Mouse (Mus musculus) stomach, postnatal 0 days (tissue): ENCODE measurements at regions not wholly inside any gene's neighbourhood (a gene's known extent, or its start where the extent isn't known, plus 50 kb on each side); places are given as distances from the start of the nearest gene placed in this dataset.
"Not testable (repeated sequence)": the region's sequence is repeated elsewhere in the genome, so short reads cannot be mapped to it uniquely, and the experiment has no call there.

Experiments used
- ATAC-seq: fragments of 200-750 bp; cut with Nextera tagmentation; 2 replicates; pipeline ENCODE4 v1.8.0; 2017; ENCODE audit not compliant: low FRiP score, low TSS enrichment
- DNase-seq: peaks from one replicate; pipeline ENCODE4 v3.0.0-alpha.2; 2016; ENCODE audit warnings: low spot score
- H3K27ac ChIP-seq: fragments of 300-500 bp; sonication (generic); replicated peaks from 2 replicates; pipeline ENCODE4 v1.5.1; 2014; ENCODE audit warnings: mild to moderate bottlenecking, control low read depth
- H3K27me3 ChIP-seq: fragments of 300-500 bp; sonication (generic); 2 replicates; pipeline ENCODE4 v1.6.1; 2014; ENCODE audit warnings: low read length; ENCODE audit not compliant: control insufficient read depth, insufficient read depth
- H3K36me3 ChIP-seq: fragments of 300-500 bp; sonication (generic); 2 replicates; pipeline ENCODE4 v1.6.1; 2014; ENCODE audit warnings: low read length, mixed read lengths; ENCODE audit not compliant: control insufficient read depth, insufficient read depth
- H3K4me1 ChIP-seq: fragments of 300-500 bp; sonication (generic); replicated peaks from 2 replicates; pipeline ENCODE4 v1.6.1; 2014; ENCODE audit warnings: antibody characterized with exemption; ENCODE audit not compliant: control insufficient read depth, insufficient read depth
- H3K4me2 ChIP-seq: fragments of 300-500 bp; sonication (generic); replicated peaks from 2 replicates; pipeline ENCODE4 v1.6.1; 2014; ENCODE audit warnings: low read depth, mild to moderate bottlenecking, control low read depth, moderate library complexity
- H3K4me3 ChIP-seq: fragments of 300-500 bp; sonication (generic); 2 replicates; pipeline ENCODE4 v1.5.1; 2014; ENCODE audit warnings: low read depth, low read length, control low read depth
- H3K9ac ChIP-seq: fragments of 300-500 bp; sonication (generic); 2 replicates; pipeline ENCODE4 v1.6.1; 2014; ENCODE audit warnings: mild to moderate bottlenecking, low read length, control low read depth, mixed read lengths
- H3K9me3 ChIP-seq: fragments of 300-500 bp; sonication (generic); 2 replicates; pipeline ENCODE4 v1.6.1; 2016; ENCODE audit warnings: low read length; ENCODE audit not compliant: control insufficient read depth
- CTCF ChIP-seq: IDR thresholded peaks from 2 replicates; pipeline ENCODE4 v1.5.1; 2016; ENCODE audit warnings: antibody characterized with exemption, low read depth, mild to moderate bottlenecking, moderate library complexity
- EP300 ChIP-seq: optimal IDR thresholded peaks from 2 replicates; pipeline ENCODE3; 2016; ENCODE audit warnings: antibody characterized with exemption
- WGBS: fragments of 180-500 bp; shearing (Covaris S2); extraction: QIAGEN DNeasy Blood & Tissue Kit; methylation state at CpG from one replicate; pipeline ENCODE4 v1.1.7; 2014; 5-methylcytosine and 5-hydroxymethylcytosine counted together

- no peak for TF ChIP-seq CTCF
- TF ChIP-seq EP300, result no peak
- no peak for DNase-seq
- Histone ChIP-seq H3K4me1 (no peaks in the 10 kb centered on the region), H3K27me3 (no peaks in the 10 kb centered on the region), H3K4me2 (no peak overlapping the region), H3K9ac (no peak overlapping the region), H3K4me3 (no peak overlapping the region), H3K36me3 (no peaks in the 10 kb centered on the region), H3K27ac (no peak overlapping the region), H3K9me3 (no peaks in the 10 kb centered on the region)
- no peak for ATAC-seq
- WGBS, result 58% methylated on average over 5 of the region's 5 CpGs
Measured at GRCm38 (mm10) chr2:92664939-92665338, 65.4 kb downstream of the Chst1 start.

- Histone ChIP-seq H3K36me3 (no peaks in the 10 kb centered on the region), H3K4me1 (no peaks in the 10 kb centered on the region), H3K27me3 (no peaks in the 10 kb centered on the region), H3K9me3 (no peaks in the 10 kb centered on the region), H3K4me3 (no peak overlapping the region), H3K4me2 (no peak overlapping the region), H3K9ac (no peak overlapping the region), H3K27ac (no peak overlapping the region)
- 69% methylated on average over 1 of the region's 1 CpGs for WGBS
- no peak for ATAC-seq
- TF ChIP-seq CTCF (no peak), EP300 (no peak)
- no peak for DNase-seq
Measured at GRCm38 (mm10) chr2:92667192-92667591, 67.7 kb downstream of the Chst1 start.

GRCm38 (mm10) chr2:92667756-92668155 is 68.2 kb downstream of the Chst1 start:
- no peak for ATAC-seq
- H3K9me3 ChIP-seq, result no peaks in the 10 kb centered on the region
- no peak overlapping the region for H3K9ac ChIP-seq
- 32% methylated on average over 6 of the region's 6 CpGs for WGBS
- no peak overlapping the region for H3K27ac ChIP-seq
- no peaks in the 10 kb centered on the region for H3K36me3 ChIP-seq
- H3K4me1 ChIP-seq, result no peaks in the 10 kb centered on the region
- no peak overlapping the region for H3K4me2 ChIP-seq
- H3K27me3 ChIP-seq, result no peaks in the 10 kb centered on the region
- no peak overlapping the region for H3K4me3 ChIP-seq
- no peak for DNase-seq
- TF ChIP-seq EP300 (no peak), CTCF (no peak)

GRCm38 (mm10) chr2:92669431-92670081 is 70.0 kb downstream of the Chst1 start:
- DNase-seq, H3K4me2 ChIP-seq: not testable (repeated sequence)

GRCm38 (mm10) chr2:92671586-92671985 is 72.1 kb downstream of the Chst1 start:
- H3K4me2 ChIP-seq, result no peak overlapping the region
- no peaks in the 10 kb centered on the region for H3K4me1 ChIP-seq
- no peaks in the 10 kb centered on the region for H3K36me3 ChIP-seq
- WGBS, result 38% methylated on average over 5 of the region's 5 CpGs
- peak; percentile 65 for DNase-seq
- no peak overlapping the region for H3K27ac ChIP-seq
- no peak for ATAC-seq
- no peak overlapping the region for H3K4me3 ChIP-seq
- TF ChIP-seq EP300 (no peak), CTCF (no peak)
- H3K9me3 ChIP-seq, result no peaks in the 10 kb centered on the region
- no peak overlapping the region for H3K9ac ChIP-seq
- H3K27me3 ChIP-seq, result no peaks in the 10 kb centered on the region

More at GRCm38 (mm10) chr2:92669431-92670081, 70.0 kb downstream of the Chst1 start:
- H3K4me1 ChIP-seq, H3K27ac ChIP-seq, H3K9ac ChIP-seq, H3K9me3 ChIP-seq, H3K4me3 ChIP-seq, ATAC-seq, H3K27me3 ChIP-seq, H3K36me3 ChIP-seq: not testable (repeated sequence)
- WGBS, result 34% methylated on average over 9 of the region's 10 CpGs

GRCm38 (mm10) chr2:92672106-92672505 is 72.6 kb downstream of the Chst1 start:
- Histone ChIP-seq H3K4me3 (no peak overlapping the region), H3K27ac (no peak overlapping the region), H3K36me3 (no peaks in the 10 kb centered on the region), H3K27me3 (no peaks in the 10 kb centered on the region), H3K4me2 (no peak overlapping the region), H3K4me1 (no peaks in the 10 kb centered on the region), H3K9ac (no peak overlapping the region), H3K9me3 (no peaks in the 10 kb centered on the region)
- DNase-seq (no peak), ATAC-seq (no peak)
- TF ChIP-seq CTCF (no peak), EP300 (no peak)
- WGBS, result 67% methylated on average over 4 of the region's 4 CpGs
